Mouse (Mus musculus) hindbrain, embryonic 11.5 days (tissue): Measurements from ENCODE around the gene Snx18. TPM values are rescaled to one million over a fixed set of nuclear protein-coding genes. Genes with fewer than 3 reads are reported as not detected.

ENCODE experiments used
- ATAC-seq: fragments of 200-750 bp; cut with Nextera tagmentation; 2 replicates; pipeline ENCODE4 v1.8.0; 2017; ENCODE audit warnings: mild to moderate bottlenecking, moderate TSS enrichment, moderate library complexity; ENCODE audit not compliant: low FRiP score
- DNase-seq: peaks from one replicate; pipeline ENCODE4 v3.0.0-alpha.2; 2015; ENCODE audit warnings: low spot score
- H3K27ac ChIP-seq: fragments of 300-500 bp; sonication (generic); 2 replicates; pipeline ENCODE4 v1.5.1; 2014; ENCODE audit warnings: mild to moderate bottlenecking, low read depth, low read length
- H3K27me3 ChIP-seq: fragments of 300-500 bp; sonication (generic); 2 replicates; pipeline ENCODE4 v1.6.1; 2014; ENCODE audit warnings: mild to moderate bottlenecking, low read length, moderate library complexity, mixed read lengths; ENCODE audit not compliant: control insufficient read depth, insufficient read depth
- H3K36me3 ChIP-seq: fragments of 300-500 bp; sonication (generic); 2 replicates; pipeline ENCODE4 v1.6.1; 2014; ENCODE audit warnings: mild to moderate bottlenecking, low read length, moderate library complexity, mixed read lengths; ENCODE audit not compliant: control insufficient read depth, insufficient read depth
- H3K4me1 ChIP-seq: fragments of 300-500 bp; sonication (generic); replicated peaks from 2 replicates; pipeline ENCODE4 v1.6.1; 2014; ENCODE audit warnings: low read length, mixed read lengths; ENCODE audit not compliant: control insufficient read depth, insufficient read depth
- H3K4me2 ChIP-seq: fragments of 300-500 bp; sonication (generic); replicated peaks from 2 replicates; pipeline ENCODE4 v1.6.1; 2014; ENCODE audit warnings: mild to moderate bottlenecking, low read depth, low read length
- H3K4me3 ChIP-seq: fragments of 300-500 bp; sonication (generic); 2 replicates; pipeline ENCODE4 v1.5.1; 2014; ENCODE audit warnings: low read depth, low read length
- H3K9ac ChIP-seq: fragments of 300-500 bp; sonication (generic); 2 replicates; pipeline ENCODE4 v1.6.1; 2014; ENCODE audit warnings: low read depth, low read length
- H3K9me3 ChIP-seq: fragments of 300-500 bp; sonication (generic); 2 replicates; pipeline ENCODE4 v1.6.1; 2016; ENCODE audit warnings: low read length; ENCODE audit not compliant: control insufficient read depth
- WGBS: fragments of 180-500 bp; shearing (Covaris S2); extraction: QIAGEN DNeasy Blood & Tissue Kit; methylation state at CpG from one replicate; pipeline ENCODE4 v1.1.7; 2014; 5-methylcytosine and 5-hydroxymethylcytosine counted together
- polyA plus RNA-seq: library from polyadenylated mRNA; unstranded; fragments of >200 nt; fragmentation: Nextera tagmentation; extraction: Ambion mirVana; gene quantifications from 2 replicates; pipeline ENCODE4 v1.2.1, GENCODE M21; 2014

The Snx18 gene
- polyA plus RNA-seq, 1 experiment from 2014 or later: 22.0 TPM

DNA sequence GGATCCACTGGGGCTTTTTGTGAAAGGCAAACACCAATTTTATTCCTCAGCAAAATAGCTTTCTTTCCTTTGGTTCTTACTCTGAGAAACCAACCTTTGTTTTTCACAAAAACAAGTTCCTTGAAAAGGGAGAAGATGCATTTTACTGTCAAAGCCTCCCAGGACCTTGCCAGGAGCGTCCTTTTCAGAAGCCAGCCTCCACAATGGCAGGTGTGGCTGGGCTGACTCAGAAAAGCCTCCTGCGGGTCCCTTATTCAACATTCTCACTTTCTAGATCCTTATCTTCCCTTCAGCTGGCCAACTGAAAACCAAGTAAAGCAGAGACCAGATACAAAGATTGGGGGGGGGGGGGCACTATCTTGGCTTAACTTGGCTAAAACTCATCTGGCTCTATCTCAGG lies 48.8 kb downstream of the Snx18 start:
- H3K4me2 ChIP-seq: no peak overlapping the region
- no peaks in the 10 kb centered on the region for H3K36me3 ChIP-seq
- 14% methylated on average over 2 of the region's 2 CpGs for WGBS
- H3K27me3 ChIP-seq: no peaks in the 10 kb centered on the region
- H3K9ac ChIP-seq: no peak overlapping the region
- no peaks in the 10 kb centered on the region for H3K4me1 ChIP-seq
- ATAC-seq (no peak), DNase-seq (no peak)
- H3K27ac ChIP-seq: no peak overlapping the region
- no peak overlapping the region for H3K4me3 ChIP-seq
- no peaks in the 10 kb centered on the region for H3K9me3 ChIP-seq

DNA sequence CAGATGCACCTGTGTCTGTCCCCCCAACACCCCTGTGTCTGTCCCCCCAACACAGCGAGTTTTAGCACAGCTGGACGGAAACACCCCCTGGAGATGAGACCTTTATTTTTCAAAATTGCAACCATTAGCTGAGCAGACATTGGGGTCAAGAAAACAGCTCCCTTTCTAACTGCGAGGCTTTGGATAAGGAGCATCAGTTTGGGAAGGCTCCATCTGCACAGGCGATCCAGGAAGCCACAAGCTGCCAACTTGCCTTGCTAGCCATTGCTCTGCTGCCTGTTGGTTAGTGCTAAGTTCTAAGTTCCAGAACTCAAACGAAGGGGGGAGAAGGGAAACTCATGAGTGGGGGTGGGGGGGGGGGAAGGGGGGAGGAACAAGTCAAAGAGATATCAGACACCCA lies 51.4 kb downstream of the Snx18 start:
- Histone ChIP-seq H3K27ac (no peak overlapping the region), H3K27me3 (no peaks in the 10 kb centered on the region), H3K36me3 (no peaks in the 10 kb centered on the region), H3K4me2 (no peak overlapping the region), H3K4me3 (no peak overlapping the region), H3K9me3 (no peaks in the 10 kb centered on the region), H3K4me1 (no peaks in the 10 kb centered on the region), H3K9ac (no peak overlapping the region)
- no peak for DNase-seq
- ATAC-seq: no peak
- 87% methylated on average over 5 of the region's 5 CpGs for WGBS

DNA sequence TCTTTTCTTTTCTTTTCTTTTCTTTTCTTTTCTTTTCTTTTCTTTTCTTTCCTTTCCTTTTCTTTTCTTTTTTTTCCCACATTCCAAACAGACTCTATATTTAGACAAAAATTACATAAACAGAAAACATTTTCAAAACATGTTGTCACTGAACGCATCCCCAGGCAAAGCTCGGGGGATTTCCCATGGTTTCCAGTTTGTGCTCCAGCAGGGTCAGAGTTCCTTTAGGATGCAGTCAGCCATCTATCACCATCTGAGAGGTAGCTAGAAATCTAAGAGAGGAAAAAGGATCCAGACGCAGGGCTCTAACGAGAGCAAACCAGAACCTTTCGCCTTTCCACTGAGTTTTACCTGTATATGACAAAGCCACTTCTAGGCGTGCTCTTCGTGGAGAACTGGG lies 52.0 kb downstream of the Snx18 start:
- Histone ChIP-seq H3K4me1 (no peaks in the 10 kb centered on the region), H3K9me3 (no peaks in the 10 kb centered on the region), H3K4me3 (no peak overlapping the region), H3K36me3 (no peaks in the 10 kb centered on the region), H3K4me2 (no peak overlapping the region), H3K9ac (no peak overlapping the region), H3K27ac (no peak overlapping the region), H3K27me3 (no peaks in the 10 kb centered on the region)
- no peak for DNase-seq
- no peak for ATAC-seq
- WGBS: 85% methylated on average over 7 of the region's 7 CpGs

DNA sequence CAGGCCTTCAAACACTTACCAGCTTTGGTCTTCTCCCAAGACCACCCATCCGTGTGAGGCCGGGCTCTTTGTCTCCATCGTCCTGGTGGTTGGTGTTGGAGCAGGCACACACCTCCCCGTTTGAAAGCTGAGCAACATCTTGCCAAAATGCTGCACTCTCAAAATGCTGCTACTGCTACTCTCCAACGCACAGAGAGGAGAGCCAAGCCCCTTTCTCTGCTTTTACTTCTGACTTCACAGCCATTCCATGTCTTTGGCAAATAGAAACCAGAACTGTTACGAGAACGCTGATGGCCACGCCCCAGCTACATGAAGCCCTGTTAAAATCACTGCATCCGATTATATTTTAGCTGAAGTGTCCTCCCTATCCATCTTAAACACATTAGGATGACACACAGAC lies 58.7 kb downstream of the Snx18 start:
- WGBS: 92% methylated on average over 9 of the region's 9 CpGs
- Histone ChIP-seq H3K4me3 (no peak overlapping the region), H3K4me1 (no peaks in the 10 kb centered on the region), H3K36me3 (no peaks in the 10 kb centered on the region), H3K27ac (no peak overlapping the region), H3K9ac (no peak overlapping the region), H3K27me3 (no peaks in the 10 kb centered on the region), H3K9me3 (no peaks in the 10 kb centered on the region), H3K4me2 (no peak overlapping the region)
- no peak for DNase-seq
- no peak for ATAC-seq

GRCm38 (mm10) chr13:113556538-113556937 lies 61.8 kb downstream of the Snx18 start:
- DNase-seq: no peak
- no peak overlapping the region for H3K4me3 ChIP-seq
- H3K27ac ChIP-seq: no peak overlapping the region
- no peak overlapping the region for H3K4me2 ChIP-seq
- no peaks in the 10 kb centered on the region for H3K27me3 ChIP-seq
- no peak overlapping the region for H3K9ac ChIP-seq
- H3K4me1 ChIP-seq: no peaks in the 10 kb centered on the region
- H3K36me3 ChIP-seq: no peaks in the 10 kb centered on the region
- no peak for ATAC-seq
- H3K9me3 ChIP-seq: no peaks in the 10 kb centered on the region

DNA sequence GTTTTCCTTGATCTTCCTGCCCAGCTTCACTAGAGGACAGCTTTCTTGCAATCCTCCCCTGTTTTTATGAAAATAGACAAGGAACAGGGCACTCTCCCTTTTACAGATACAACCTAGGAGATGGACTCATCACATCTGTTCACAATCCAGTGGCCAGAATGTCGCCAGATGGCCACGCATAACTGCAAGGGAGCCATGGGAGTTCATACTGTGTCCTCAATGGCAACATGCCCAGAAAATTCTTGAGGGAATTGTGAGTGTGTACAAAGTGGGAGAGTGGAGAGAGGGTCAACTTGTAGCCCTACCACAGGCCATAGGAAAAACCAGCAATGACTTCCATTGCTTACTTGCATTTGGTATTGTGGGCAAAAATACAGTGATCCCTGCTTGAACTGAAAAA lies 63.1 kb downstream of the Snx18 start:
- WGBS: 76% methylated on average over 2 of the region's 2 CpGs
- Histone ChIP-seq H3K4me3 (no peak overlapping the region), H3K9ac (no peak overlapping the region), H3K27ac (no peak overlapping the region), H3K4me2 (no peak overlapping the region), H3K27me3 (no peaks in the 10 kb centered on the region), H3K9me3 (no peaks in the 10 kb centered on the region), H3K36me3 (no peaks in the 10 kb centered on the region), H3K4me1 (no peaks in the 10 kb centered on the region)
- DNase-seq: no peak
- no peak for ATAC-seq

- no peak overlapping the region for H3K9ac ChIP-seq
- no peaks in the 10 kb centered on the region for H3K9me3 ChIP-seq
- no peak overlapping the region for H3K27ac ChIP-seq
- no peaks in the 10 kb centered on the region for H3K27me3 ChIP-seq
- no peak for ATAC-seq
- H3K36me3 ChIP-seq: no peaks in the 10 kb centered on the region
- no peak for DNase-seq
- no peak overlapping the region for H3K4me3 ChIP-seq
- H3K4me2 ChIP-seq: no peak overlapping the region
- WGBS: 76% methylated on average over 5 of the region's 5 CpGs
- H3K4me1 ChIP-seq: no peaks in the 10 kb centered on the region
Observed at GRCm38 (mm10) chr13:113553603-113554230, 64.6 kb downstream of the Snx18 start.

DNA sequence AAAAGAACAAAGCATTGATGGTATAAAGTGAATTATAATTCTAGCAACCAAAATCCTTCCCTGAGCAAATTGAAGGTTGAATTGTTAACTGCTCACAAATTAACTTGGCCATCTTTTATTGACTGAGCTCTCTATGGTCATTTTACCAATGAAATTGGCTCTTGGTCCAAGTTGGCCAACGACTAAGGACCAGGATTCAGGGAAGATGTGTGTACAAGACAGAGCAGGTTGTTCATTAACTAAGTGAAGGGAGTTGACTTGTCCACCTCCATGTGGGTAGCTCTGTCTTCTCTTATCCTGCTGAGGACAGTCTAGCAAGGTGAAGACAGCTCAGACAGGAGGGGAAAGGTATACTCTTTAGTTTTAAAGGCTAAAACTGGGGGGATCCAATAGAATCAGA lies 66.0 kb downstream of the Snx18 start:
- no peak overlapping the region for H3K4me3 ChIP-seq
- no peak overlapping the region for H3K4me2 ChIP-seq
- no peaks in the 10 kb centered on the region for H3K9me3 ChIP-seq
- H3K9ac ChIP-seq: no peak overlapping the region
- no peaks in the 10 kb centered on the region for H3K27me3 ChIP-seq
- H3K36me3 ChIP-seq: no peaks in the 10 kb centered on the region
- ATAC-seq: no peak
- H3K4me1 ChIP-seq: no peaks in the 10 kb centered on the region
- WGBS: 77% methylated on average over 1 of the region's 1 CpGs
- no peak overlapping the region for H3K27ac ChIP-seq
- no peak for DNase-seq

- DNase-seq (no peak), ATAC-seq (no peak)
- Histone ChIP-seq H3K27me3 (no peaks in the 10 kb centered on the region), H3K27ac (no peak overlapping the region), H3K9ac (no peak overlapping the region), H3K4me1 (no peaks in the 10 kb centered on the region), H3K9me3 (no peaks in the 10 kb centered on the region), H3K4me3 (no peak overlapping the region), H3K36me3 (no peaks in the 10 kb centered on the region), H3K4me2 (no peak overlapping the region)
- WGBS: 84% methylated on average over 8 of the region's 8 CpGs
Observed at GRCm38 (mm10) chr13:113550866-113551565, 67.3 kb downstream of the Snx18 start.
